Mouse (Mus musculus): ENCODE measurements around the gene Ccdc159.

DNA sequence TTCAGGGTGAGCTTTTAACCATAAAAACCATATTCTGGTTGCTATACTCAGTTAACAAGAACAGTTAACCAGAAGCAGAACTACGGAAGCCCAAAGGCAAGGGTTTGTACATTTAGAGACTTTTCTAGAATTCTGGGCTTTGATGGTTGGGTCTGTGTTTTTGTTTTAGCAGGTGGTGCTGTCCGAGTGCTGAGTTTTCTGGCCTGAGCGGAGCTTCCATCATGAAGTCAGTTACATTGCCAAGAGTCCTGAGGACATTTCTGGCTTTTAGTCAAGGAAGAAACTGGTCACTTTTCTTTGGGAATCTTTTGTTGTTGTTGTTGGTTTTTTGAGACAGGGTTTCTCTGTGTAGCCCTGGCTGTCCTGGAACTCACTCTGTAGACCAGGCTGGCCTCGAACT lies 23.2 kb upstream of the Ccdc159 start:
- TF ChIP-seq CTCF (IDR thresholded peaks at IDR 0.05; ENCODE audit: extremely low read depth, insufficient read depth, low read length) (no peak), POLR2A (IDR thresholded peaks at IDR 0.05; ENCODE audit: extremely low read depth, insufficient read depth, low read length) (no peak)

All from cortical plate, adult 2 months (tissue).